Mouse (Mus musculus): Measurements from ENCODE around the gene Klk1b26. TPM values are rescaled to one million over a fixed set of nuclear protein-coding genes. Genes with fewer than 3 reads are reported as not detected.
"Not testable (repeated sequence)": the region's sequence is repeated elsewhere in the genome, so short reads cannot be mapped to it uniquely, and the experiment has no call there.

The Klk1b26 gene
- polyA plus RNA-seq (2012; rRNA removed), result 0.11 TPM in 1 of 2 replicates, not detected in the other

- H3K4me1 ChIP-seq (ENCODE audit: control insufficient read depth, insufficient read depth, low read length); DNase-seq; H3K4me3 ChIP-seq (replicated peaks; ENCODE audit: extremely low read depth, low read depth, low read length): not testable (repeated sequence)
These were observed at the start of gene Klk1b26 for GRCm38 (mm10) chr7:44011868-44012267. Gene Klk1b26 (plus strand): TSS chr7:44012168.

GRCm38 (mm10) chr7:43966451-43966850, 45.5 kb upstream of the Klk1b26 start, which contains the start of gene Klk1b1:
Gene Klk1b1 (plus strand): TSS chr7:43966751.
- Histone ChIP-seq H3K4me1 (ENCODE audit: control insufficient read depth, insufficient read depth, low read length) (no peaks in the 10 kb centered on the region), H3K4me3 (replicated peaks; ENCODE audit: extremely low read depth, low read depth, low read length) (no peak within 1 kb of the TSS)
- no peak for DNase-seq
- TF ChIP-seq POLR2A (IDR thresholded peaks at IDR 0.05; ENCODE audit: borderline replicate concordance, extremely low read depth, low read depth, low read length) (no peak), CTCF (IDR thresholded peaks at IDR 0.05; ENCODE audit: insufficient read depth, low read length) (no peak)
- WGBS, result 46% methylated on average over 3 of the region's 3 CpGs

- 71% methylated on average over 3 of the region's 3 CpGs for WGBS
- H3K4me3 ChIP-seq (replicated peaks; ENCODE audit: extremely low read depth, low read depth, low read length), result no peak overlapping the region
- H3K4me1 ChIP-seq (ENCODE audit: control insufficient read depth, insufficient read depth, low read length), result no peaks in the 10 kb centered on the region
- TF ChIP-seq CTCF (IDR thresholded peaks at IDR 0.05; ENCODE audit: insufficient read depth, low read length) (no peak), POLR2A (IDR thresholded peaks at IDR 0.05; ENCODE audit: borderline replicate concordance, extremely low read depth, low read depth, low read length) (no peak)
- DNase-seq, result no peak
These were observed 44.9 kb upstream of the Klk1b26 start for GRCm38 (mm10) chr7:43967058-43967457.

GRCm38 (mm10) chr7:43967612-43968011, 44.4 kb upstream of the Klk1b26 start:
- Histone ChIP-seq H3K4me3 (replicated peaks; ENCODE audit: extremely low read depth, low read depth, low read length) (no peak overlapping the region), H3K4me1 (ENCODE audit: control insufficient read depth, insufficient read depth, low read length) (no peaks in the 10 kb centered on the region)
- 67% methylated on average over 2 of the region's 2 CpGs for WGBS
- TF ChIP-seq CTCF (IDR thresholded peaks at IDR 0.05; ENCODE audit: insufficient read depth, low read length) (no peak), POLR2A (IDR thresholded peaks at IDR 0.05; ENCODE audit: borderline replicate concordance, extremely low read depth, low read depth, low read length) (no peak)
- no peak for DNase-seq

- H3K4me3 ChIP-seq (replicated peaks; ENCODE audit: extremely low read depth, low read depth, low read length); DNase-seq; H3K4me1 ChIP-seq (ENCODE audit: control insufficient read depth, insufficient read depth, low read length): not testable (repeated sequence)
- 58% methylated on average over 1 of the region's 1 CpGs for WGBS
These were observed 36.2 kb upstream of the Klk1b26 start, which contains the start of gene Klk1b9 for GRCm38 (mm10) chr7:43975761-43976160. Gene Klk1b9 (plus strand): TSS chr7:43976061.

GRCm38 (mm10) chr7:43985657-43986056, 26.3 kb upstream of the Klk1b26 start:
- no peak for DNase-seq
- Histone ChIP-seq H3K4me3 (replicated peaks; ENCODE audit: extremely low read depth, low read depth, low read length) (no peak overlapping the region), H3K4me1 (ENCODE audit: control insufficient read depth, insufficient read depth, low read length) (no peaks in the 10 kb centered on the region)
- no peak for TF ChIP-seq CTCF (IDR thresholded peaks at IDR 0.05; ENCODE audit: insufficient read depth, low read length)
- no peak for TF ChIP-seq POLR2A (IDR thresholded peaks at IDR 0.05; ENCODE audit: borderline replicate concordance, extremely low read depth, low read depth, low read length)

- not testable (repeated sequence) for H3K4me3 ChIP-seq (replicated peaks; ENCODE audit: extremely low read depth, low read depth, low read length); H3K4me1 ChIP-seq (ENCODE audit: control insufficient read depth, insufficient read depth, low read length); DNase-seq
- 49% methylated on average over 1 of the region's 1 CpGs for WGBS
These were observed 17.1 kb upstream of the Klk1b26 start for GRCm38 (mm10) chr7:43994821-43995220.

- DNase-seq; H3K4me1 ChIP-seq (ENCODE audit: control insufficient read depth, insufficient read depth, low read length); H3K4me3 ChIP-seq (replicated peaks; ENCODE audit: extremely low read depth, low read depth, low read length): not testable (repeated sequence)
- WGBS, result 72% methylated on average over 4 of the region's 4 CpGs
These were observed 16.4 kb upstream of the Klk1b26 start, which contains the start of gene Klk1b11 for GRCm38 (mm10) chr7:43995577-43995976. Gene Klk1b11 (plus strand): TSS chr7:43995877.

- Histone ChIP-seq H3K4me1 (ENCODE audit: control insufficient read depth, insufficient read depth, low read length) (no peaks in the 10 kb centered on the region), H3K4me3 (replicated peaks; ENCODE audit: extremely low read depth, low read depth, low read length) (no peak overlapping the region)
- DNase-seq, result no peak
- no peak for TF ChIP-seq POLR2A (IDR thresholded peaks at IDR 0.05; ENCODE audit: borderline replicate concordance, extremely low read depth, low read depth, low read length)
- TF ChIP-seq CTCF (IDR thresholded peaks at IDR 0.05; ENCODE audit: insufficient read depth, low read length), result no peak
These were observed 7.1 kb upstream of the Klk1b26 start for GRCm38 (mm10) chr7:44004847-44005246.

- DNase-seq; H3K4me3 ChIP-seq (replicated peaks; ENCODE audit: extremely low read depth, low read depth, low read length); H3K4me1 ChIP-seq (ENCODE audit: control insufficient read depth, insufficient read depth, low read length): not testable (repeated sequence)
- 71% methylated on average over 6 of the region's 6 CpGs for WGBS
These were observed 2.7 kb downstream of the Klk1b26 start for GRCm38 (mm10) chr7:44014666-44015065.

GRCm38 (mm10) chr7:44015071-44015470, 3.1 kb downstream of the Klk1b26 start:
- TF ChIP-seq CTCF (IDR thresholded peaks at IDR 0.05; ENCODE audit: insufficient read depth, low read length) (no peak), POLR2A (IDR thresholded peaks at IDR 0.05; ENCODE audit: borderline replicate concordance, extremely low read depth, low read depth, low read length) (no peak)
- DNase-seq, result no peak
- H3K4me1 ChIP-seq (ENCODE audit: control insufficient read depth, insufficient read depth, low read length), result no peaks in the 10 kb centered on the region
- H3K4me3 ChIP-seq (replicated peaks; ENCODE audit: extremely low read depth, low read depth, low read length), result no peak overlapping the region
- WGBS, result 77% methylated on average over 5 of the region's 5 CpGs

GRCm38 (mm10) chr7:44051990-44052389, 40.0 kb downstream of the Klk1b26 start, which contains the start of gene Klk1b27:
Gene Klk1b27 (plus strand): TSS chr7:44052290.
- DNase-seq; H3K4me3 ChIP-seq (replicated peaks; ENCODE audit: extremely low read depth, low read depth, low read length); H3K4me1 ChIP-seq (ENCODE audit: control insufficient read depth, insufficient read depth, low read length): not testable (repeated sequence)
- 53% methylated on average over 3 of the region's 3 CpGs for WGBS
